Mouse (Mus musculus) intestine, postnatal 0 days (tissue): Measurements from ENCODE around the gene Elfn1. TPM values are rescaled to one million over a fixed set of nuclear protein-coding genes. Genes with fewer than 3 reads are reported as not detected.

ENCODE experiments used
- ATAC-seq: fragments of 200-750 bp; cut with Nextera tagmentation; 2 replicates; pipeline ENCODE4 v1.8.0; 2017; ENCODE audit warnings: mild to moderate bottlenecking, moderate TSS enrichment, moderate library complexity
- H3K27ac ChIP-seq: fragments of 300-500 bp; sonication (generic); 2 replicates; pipeline ENCODE4 v1.5.1; 2014; ENCODE audit warnings: mild to moderate bottlenecking, low read depth, low read length, moderate library complexity
- H3K27me3 ChIP-seq: fragments of 300-500 bp; sonication (generic); replicated peaks from 2 replicates; pipeline ENCODE4 v1.6.1; 2014; ENCODE audit warnings: low read length, mixed read lengths; ENCODE audit not compliant: control insufficient read depth, insufficient read depth
- H3K36me3 ChIP-seq: fragments of 300-500 bp; sonication (generic); 2 replicates; pipeline ENCODE4 v1.6.1; 2014; ENCODE audit warnings: mild to moderate bottlenecking, moderate library complexity; ENCODE audit not compliant: control insufficient read depth, insufficient read depth
- H3K4me1 ChIP-seq: fragments of 300-500 bp; sonication (generic); replicated peaks from 2 replicates; pipeline ENCODE4 v1.6.1; 2014; ENCODE audit warnings: antibody characterized with exemption, low read length, mixed read lengths; ENCODE audit not compliant: control insufficient read depth, insufficient read depth
- H3K4me2 ChIP-seq: fragments of 300-500 bp; sonication (generic); replicated peaks from 2 replicates; pipeline ENCODE4 v1.6.1; 2014; ENCODE audit warnings: low read depth, mild to moderate bottlenecking, moderate library complexity
- H3K4me3 ChIP-seq: fragments of 300-500 bp; sonication (generic); 2 replicates; pipeline ENCODE4 v1.5.1; 2014; ENCODE audit warnings: low read depth, low read length
- H3K9ac ChIP-seq: fragments of 300-500 bp; sonication (generic); 2 replicates; pipeline ENCODE4 v1.6.1; 2014; ENCODE audit warnings: mild to moderate bottlenecking, low read depth, low read length
- H3K9me3 ChIP-seq: fragments of 300-500 bp; sonication (generic); 2 replicates; pipeline ENCODE4 v1.6.1; 2016; ENCODE audit warnings: mixed run types; ENCODE audit not compliant: control insufficient read depth
- CTCF ChIP-seq: sonication (generic); IDR thresholded peaks from 2 replicates; pipeline ENCODE4 v1.5.1; 2016; ENCODE audit warnings: low read depth, mild to moderate bottlenecking, control low read depth, antibody characterized with exemption, moderate library complexity
- WGBS: fragments of 180-500 bp; shearing (Covaris S2); extraction: QIAGEN DNeasy Blood & Tissue Kit; methylation state at CpG from one replicate; pipeline ENCODE4 v1.1.7; 2014; 5-methylcytosine and 5-hydroxymethylcytosine counted together
- polyA plus RNA-seq: library from polyadenylated mRNA; unstranded; fragments of >200 nt; fragmentation: Nextera tagmentation; extraction: Ambion mirVana; gene quantifications from 2 replicates; pipeline ENCODE4 v1.2.1, GENCODE M21; 2015

The Elfn1 gene
- polyA plus RNA-seq, 1 experiment from 2014 or later: 0.12 TPM

GRCm38 (mm10) chr5:140016896-140017295 lies 109.2 kb downstream of the Elfn1 start:
- no peak for ATAC-seq
- no peaks in the 10 kb centered on the region for H3K9me3 ChIP-seq
- no peak overlapping the region for H3K4me3 ChIP-seq
- H3K9ac ChIP-seq: no peak overlapping the region
- no peak for TF ChIP-seq CTCF
- H3K36me3 ChIP-seq: no peaks in the 10 kb centered on the region
- H3K4me2 ChIP-seq: no peak overlapping the region
- WGBS: 95% methylated on average over 1 of the region's 1 CpGs
- H3K4me1 ChIP-seq: no peaks in the 10 kb centered on the region
- no peaks in the 10 kb centered on the region for H3K27me3 ChIP-seq
- H3K27ac ChIP-seq: no peak overlapping the region

- Histone ChIP-seq H3K4me3 (no peak overlapping the region), H3K9me3 (no peaks in the 10 kb centered on the region), H3K4me2 (no peak overlapping the region), H3K4me1 (no peaks in the 10 kb centered on the region), H3K27ac (no peak overlapping the region), H3K27me3 (no peaks in the 10 kb centered on the region), H3K9ac (no peak overlapping the region), H3K36me3 (no peaks in the 10 kb centered on the region)
- TF ChIP-seq CTCF: no peak
- 93% methylated on average over 7 of the region's 7 CpGs for WGBS
- no peak for ATAC-seq
Measured at GRCm38 (mm10) chr5:140018780-140019179, 111.0 kb downstream of the Elfn1 start.

DNA sequence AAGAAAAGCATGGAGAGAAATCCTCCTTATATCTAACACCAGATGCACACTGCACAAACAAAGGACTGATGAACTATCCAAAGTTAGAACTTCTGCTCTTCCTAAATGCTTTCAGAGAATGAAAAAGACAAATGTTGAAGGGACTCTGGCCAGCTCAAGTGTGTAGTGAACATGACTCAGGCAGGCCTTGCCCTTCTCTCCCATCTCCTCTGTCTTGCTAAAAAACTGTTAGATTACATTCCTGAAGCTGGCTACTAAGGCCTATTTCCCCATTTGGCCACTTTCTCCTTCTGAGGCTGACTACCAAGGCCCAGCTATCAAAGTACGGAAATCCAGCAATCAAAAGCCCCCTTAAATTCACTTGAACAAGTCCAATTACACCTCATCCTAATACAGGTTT lies 111.9 kb downstream of the Elfn1 start:
- no peak for ATAC-seq
- Histone ChIP-seq H3K4me1 (no peaks in the 10 kb centered on the region), H3K27me3 (no peaks in the 10 kb centered on the region), H3K9me3 (no peaks in the 10 kb centered on the region), H3K27ac (no peak overlapping the region), H3K9ac (no peak overlapping the region), H3K4me3 (no peak overlapping the region), H3K4me2 (no peak overlapping the region), H3K36me3 (no peaks in the 10 kb centered on the region)
- WGBS: 91% methylated on average over 1 of the region's 1 CpGs
- TF ChIP-seq CTCF: no peak

GRCm38 (mm10) chr5:140021755-140022154 lies 114.0 kb downstream of the Elfn1 start:
- H3K27me3 ChIP-seq: no peaks in the 10 kb centered on the region
- H3K4me1 ChIP-seq: no peaks in the 10 kb centered on the region
- H3K9me3 ChIP-seq: no peaks in the 10 kb centered on the region
- H3K4me2 ChIP-seq: no peak overlapping the region
- no peak overlapping the region for H3K4me3 ChIP-seq
- 85% methylated on average over 10 of the region's 10 CpGs for WGBS
- no peak for ATAC-seq
- no peak for TF ChIP-seq CTCF
- no peak overlapping the region for H3K9ac ChIP-seq
- no peak overlapping the region for H3K27ac ChIP-seq
- no peaks in the 10 kb centered on the region for H3K36me3 ChIP-seq

DNA sequence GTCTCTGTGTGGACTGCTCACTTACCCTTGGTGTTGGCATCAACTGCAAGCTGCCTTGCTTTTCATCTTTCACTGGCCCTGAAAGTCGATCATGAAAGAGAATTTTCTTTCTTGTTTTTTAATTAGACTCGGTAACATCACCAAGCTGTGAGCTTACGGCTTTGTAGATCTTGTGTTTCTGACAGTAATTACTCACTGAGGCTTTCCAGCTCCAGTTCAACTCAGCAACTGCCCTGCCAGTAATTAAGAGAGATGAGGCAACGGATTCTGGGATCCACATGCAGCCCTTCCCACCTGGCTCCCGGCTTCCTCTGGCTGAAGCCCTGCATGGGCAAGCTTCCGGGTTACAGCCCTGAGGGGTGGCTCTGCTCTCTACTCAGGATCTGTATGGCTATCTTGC lies 115.1 kb downstream of the Elfn1 start:
- H3K4me3 ChIP-seq: no peak overlapping the region
- H3K27me3 ChIP-seq: no peaks in the 10 kb centered on the region
- H3K9ac ChIP-seq: no peak overlapping the region
- no peak for ATAC-seq
- no peak overlapping the region for H3K27ac ChIP-seq
- H3K4me1 ChIP-seq: no peaks in the 10 kb centered on the region
- 84% methylated on average over 6 of the region's 6 CpGs for WGBS
- H3K4me2 ChIP-seq: no peak overlapping the region
- H3K9me3 ChIP-seq: no peaks in the 10 kb centered on the region
- no peak for TF ChIP-seq CTCF
- H3K36me3 ChIP-seq: no peaks in the 10 kb centered on the region

- Histone ChIP-seq H3K4me1 (no peaks in the 10 kb centered on the region), H3K27ac (no peak overlapping the region), H3K27me3 (no peaks in the 10 kb centered on the region), H3K9ac (no peak overlapping the region), H3K4me3 (no peak overlapping the region), H3K4me2 (no peak overlapping the region), H3K36me3 (no peaks in the 10 kb centered on the region), H3K9me3 (no peaks in the 10 kb centered on the region)
- ATAC-seq: 0 out of 2 replicates have a peak, but pooled peaks have one; percentile 31
- TF ChIP-seq CTCF: no peak
- WGBS: 58% methylated on average over 3 of the region's 3 CpGs
Measured at GRCm38 (mm10) chr5:140023941-140024500, 116.3 kb downstream of the Elfn1 start.

Other genes starting within 250 kb of the Elfn1 start
- 12.8 and 13.0 TPM in 2 replicates for gene Micall2, start 171.6 kb upstream of the Elfn1 start, polyA plus RNA-seq
- gene Ints1, start 132.3 kb upstream of the Elfn1 start, polyA plus RNA-seq: 9.9 and 12.7 TPM in 2 replicates
- gene Mafk, start 116.4 kb upstream of the Elfn1 start, polyA plus RNA-seq: 23.1 and 25.5 TPM in 2 replicates
- gene Tmem184a, start 88.0 kb upstream of the Elfn1 start, polyA plus RNA-seq: 197 and 218 TPM in 2 replicates
- gene Gm26938, start 81.5 kb upstream of the Elfn1 start, polyA plus RNA-seq: not detected in 2 replicates
- 33.9 and 34.4 TPM in 2 replicates for gene Psmg3, start 81.1 kb upstream of the Elfn1 start, polyA plus RNA-seq